Mouse (Mus musculus): Measurements from ENCODE around the gene Card11. TPM values are rescaled to one million over a fixed set of nuclear protein-coding genes. Genes with fewer than 3 reads are reported as not detected.

The Card11 gene
- polyA plus RNA-seq, 1 experiment, result 1.8 TPM

DNA sequence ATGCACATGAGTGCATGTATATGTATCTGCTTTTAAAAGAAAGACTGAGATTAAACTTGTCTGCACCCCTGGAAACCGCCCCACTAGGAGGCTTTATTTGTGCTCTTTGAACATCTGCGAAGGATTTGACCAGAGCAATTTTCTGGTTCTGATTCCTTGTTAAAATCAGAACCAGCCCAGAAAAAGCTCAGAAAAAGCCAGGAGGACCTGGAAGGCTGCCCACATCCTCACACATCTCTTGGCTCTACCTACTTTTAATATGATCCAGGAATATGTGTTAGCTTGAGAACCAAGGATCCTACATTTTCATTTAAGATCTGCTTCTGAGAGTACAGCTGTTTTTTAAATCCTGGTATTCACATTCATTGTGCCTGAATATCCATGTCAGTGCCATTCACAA, 29.0 kb upstream of the Card11 start:
- no peaks in the 10 kb centered on the region for H3K27me3 ChIP-seq (replicated peaks)
- no peak overlapping the region for H3K4me3 ChIP-seq (replicated peaks)
- peaks cover 9% of the 10 kb centered on the region; the same call in 1 of the 2 replicates for H3K9me3 ChIP-seq
- H3K4me1 ChIP-seq, result no peaks in the 10 kb centered on the region
- TF ChIP-seq GATA1 (IDR thresholded peaks at IDR 0.05; ENCODE audit: borderline replicate concordance, low read length) (no peak), FLI1 (IDR thresholded peaks at IDR 0.05; ENCODE audit: low read length) (no peak)
- no peaks in the 10 kb centered on the region for H3K36me3 ChIP-seq (replicated peaks; ENCODE audit: low read length)

GRCm38 (mm10) chr5:141025635-141026034, 25.3 kb upstream of the Card11 start:
- peaks cover 35% of the 10 kb centered on the region for H3K9me3 ChIP-seq
- no peak overlapping the region for H3K4me3 ChIP-seq (replicated peaks)
- H3K4me1 ChIP-seq, result no peaks in the 10 kb centered on the region
- H3K27me3 ChIP-seq (replicated peaks), result no peaks in the 10 kb centered on the region
- H3K36me3 ChIP-seq (replicated peaks; ENCODE audit: low read length), result no peaks in the 10 kb centered on the region
- TF ChIP-seq FLI1 (IDR thresholded peaks at IDR 0.05; ENCODE audit: low read length) (no peak), GATA1 (IDR thresholded peaks at IDR 0.05; ENCODE audit: borderline replicate concordance, low read length) (no peak)

DNA sequence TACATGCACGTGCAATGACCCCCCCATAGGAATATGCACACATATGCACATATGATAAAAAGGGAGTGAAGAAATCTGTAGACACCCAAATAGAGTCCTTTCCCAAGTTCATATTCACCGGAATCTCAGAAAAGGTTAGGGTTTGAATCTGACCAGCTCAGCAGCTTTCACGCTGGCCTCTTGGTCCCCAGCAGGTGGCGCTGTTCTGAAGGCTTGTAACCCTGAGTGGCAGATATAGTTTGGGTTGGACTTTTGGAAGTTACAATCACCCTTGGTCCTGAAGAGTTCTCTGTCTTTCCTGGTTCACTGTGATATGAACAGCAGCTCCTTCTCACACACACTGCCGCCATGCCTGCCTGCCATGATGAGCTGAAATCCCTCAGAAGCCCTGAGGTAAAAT, 24.1 kb upstream of the Card11 start:
- Histone ChIP-seq H3K4me1 (no peaks in the 10 kb centered on the region), H3K27me3 (replicated peaks) (no peaks in the 10 kb centered on the region), H3K36me3 (replicated peaks; ENCODE audit: low read length) (no peaks in the 10 kb centered on the region), H3K9me3 (peaks cover 36% of the 10 kb centered on the region), H3K4me3 (replicated peaks) (no peak overlapping the region)
- TF ChIP-seq GATA1 (IDR thresholded peaks at IDR 0.05; ENCODE audit: borderline replicate concordance, low read length) (no peak), FLI1 (IDR thresholded peaks at IDR 0.05; ENCODE audit: low read length) (no peak)

DNA sequence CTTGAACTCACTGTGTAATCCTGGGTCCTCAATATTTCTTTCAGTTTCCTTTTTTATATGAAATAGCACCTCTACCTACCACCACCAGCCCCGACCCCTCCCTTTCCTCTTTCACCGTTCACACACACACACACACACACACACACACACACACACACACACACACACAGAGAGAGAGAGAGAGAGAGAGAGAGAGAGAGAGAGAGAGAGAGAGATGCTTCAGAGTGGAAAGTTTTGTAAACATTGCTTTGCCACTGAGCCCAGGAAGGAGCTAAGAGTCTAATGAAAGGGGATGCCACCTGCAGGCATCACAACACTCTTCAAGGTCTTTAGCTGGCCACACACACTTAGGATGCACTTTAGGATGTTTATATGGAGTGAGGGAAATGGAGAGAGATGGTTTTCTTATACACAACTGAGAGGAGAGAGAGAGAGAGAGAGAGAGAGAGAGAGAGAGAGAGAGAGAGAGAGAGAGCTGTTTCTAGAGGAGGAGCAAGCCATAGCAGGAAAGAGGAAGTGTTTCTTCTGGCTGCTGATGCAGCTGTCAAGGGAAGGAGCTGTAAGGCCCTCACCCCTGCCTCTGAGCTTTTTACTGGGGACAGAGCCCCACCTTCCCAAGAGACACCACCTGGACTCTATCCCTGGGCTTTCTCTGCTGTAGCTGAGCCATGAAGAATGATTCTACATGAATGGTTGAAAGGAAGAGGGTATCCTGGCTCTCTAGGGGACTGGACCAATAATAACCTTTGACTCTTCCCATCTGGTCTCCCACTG, 17.7 kb upstream of the Card11 start:
- no peak overlapping the region for H3K4me3 ChIP-seq (replicated peaks)
- no peaks in the 10 kb centered on the region for H3K27me3 ChIP-seq (replicated peaks)
- H3K36me3 ChIP-seq (replicated peaks; ENCODE audit: low read length), result no peaks in the 10 kb centered on the region
- H3K9me3 ChIP-seq, result peaks cover 26% of the 10 kb centered on the region
- H3K4me1 ChIP-seq, result no peaks in the 10 kb centered on the region
- no peak for TF ChIP-seq FLI1 (IDR thresholded peaks at IDR 0.05; ENCODE audit: low read length)
- TF ChIP-seq GATA1 (IDR thresholded peaks at IDR 0.05; ENCODE audit: borderline replicate concordance, low read length), result no peak

DNA sequence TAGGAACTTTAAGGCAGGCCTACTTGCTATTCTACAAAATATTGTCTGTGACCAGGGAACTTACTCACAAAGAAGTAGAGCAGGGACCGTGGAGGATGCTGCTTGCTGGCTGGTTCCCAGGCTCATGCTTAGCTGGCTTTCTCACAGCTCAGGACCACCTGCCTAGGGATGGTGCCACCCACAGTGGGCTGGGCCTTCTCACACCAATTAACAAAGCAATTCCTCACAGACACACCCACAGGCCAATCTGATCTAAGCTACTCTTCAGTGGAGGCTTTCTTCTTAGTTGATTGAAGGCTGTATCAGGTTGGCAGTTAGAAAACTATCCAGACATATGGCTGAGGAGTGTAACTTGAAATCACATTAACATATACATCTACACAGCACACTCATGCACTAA, 15.7 kb upstream of the Card11 start:
- Histone ChIP-seq H3K4me3 (replicated peaks) (no peak overlapping the region), H3K36me3 (replicated peaks; ENCODE audit: low read length) (no peaks in the 10 kb centered on the region), H3K27me3 (replicated peaks) (no peaks in the 10 kb centered on the region), H3K4me1 (no peaks in the 10 kb centered on the region), H3K9me3 (peaks cover 7% of the 10 kb centered on the region)
- no peak for TF ChIP-seq FLI1 (IDR thresholded peaks at IDR 0.05; ENCODE audit: low read length)
- no peak for TF ChIP-seq GATA1 (IDR thresholded peaks at IDR 0.05; ENCODE audit: borderline replicate concordance, low read length)

DNA sequence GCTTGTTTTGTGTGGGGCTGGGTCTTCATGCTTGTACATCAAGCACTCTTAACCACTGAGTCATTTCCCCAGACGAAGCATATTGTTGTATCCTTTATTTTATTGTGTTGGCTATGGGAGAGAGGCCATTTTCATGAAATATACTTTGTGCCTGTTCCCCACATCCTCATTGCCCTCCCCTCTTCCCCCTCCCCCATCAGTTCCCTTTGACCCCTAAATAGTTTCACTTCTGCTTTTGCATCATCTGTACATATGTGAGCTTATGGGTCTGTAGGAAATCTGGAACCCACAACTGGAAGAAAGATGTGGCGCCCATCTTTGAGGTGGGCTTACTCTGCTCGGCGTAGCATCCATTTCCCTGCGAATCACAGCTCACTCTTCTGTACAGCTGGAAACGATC, 13.8 kb upstream of the Card11 start:
- no peaks in the 10 kb centered on the region for H3K4me1 ChIP-seq
- H3K4me3 ChIP-seq (replicated peaks), result no peak overlapping the region
- no peaks in the 10 kb centered on the region for H3K27me3 ChIP-seq (replicated peaks)
- no peaks in the 10 kb centered on the region for H3K36me3 ChIP-seq (replicated peaks; ENCODE audit: low read length)
- peaks cover 7% of the 10 kb centered on the region; the same call in 1 of the 2 replicates for H3K9me3 ChIP-seq
- TF ChIP-seq GATA1 (IDR thresholded peaks at IDR 0.05; ENCODE audit: borderline replicate concordance, low read length), result no peak
- no peak for TF ChIP-seq FLI1 (IDR thresholded peaks at IDR 0.05; ENCODE audit: low read length)

GRCm38 (mm10) chr5:141013465-141013864, 13.1 kb upstream of the Card11 start:
- no peak overlapping the region for H3K4me3 ChIP-seq (replicated peaks)
- no peaks in the 10 kb centered on the region for H3K27me3 ChIP-seq (replicated peaks)
- H3K9me3 ChIP-seq, result peaks cover 12% of the 10 kb centered on the region
- TF ChIP-seq GATA1 (IDR thresholded peaks at IDR 0.05; ENCODE audit: borderline replicate concordance, low read length), result no peak
- no peak for TF ChIP-seq FLI1 (IDR thresholded peaks at IDR 0.05; ENCODE audit: low read length)
- no peaks in the 10 kb centered on the region for H3K4me1 ChIP-seq
- no peaks in the 10 kb centered on the region for H3K36me3 ChIP-seq (replicated peaks; ENCODE audit: low read length)

GRCm38 (mm10) chr5:141005491-141005890, 5.1 kb upstream of the Card11 start:
- Histone ChIP-seq H3K4me1 (peaks cover 3% of the 10 kb centered on the region), H3K9me3 (peaks cover 24% of the 10 kb centered on the region)

GRCm38 (mm10) chr5:141004078-141004763, 3.8 kb upstream of the Card11 start:
- TF ChIP-seq GATA1 (IDR thresholded peaks at IDR 0.05; ENCODE audit: borderline replicate concordance, low read length) (no peak), FLI1 (IDR thresholded peaks at IDR 0.05; ENCODE audit: low read length) (no peak)
- peaks cover 17% of the 10 kb centered on the region for H3K9me3 ChIP-seq
- no peaks in the 10 kb centered on the region for H3K36me3 ChIP-seq (replicated peaks; ENCODE audit: low read length)

More at GRCm38 (mm10) chr5:141005491-141005890, 5.1 kb upstream of the Card11 start:
- Histone ChIP-seq H3K36me3 (replicated peaks; ENCODE audit: low read length) (no peaks in the 10 kb centered on the region), H3K27me3 (replicated peaks) (no peaks in the 10 kb centered on the region), H3K4me3 (replicated peaks) (no peak overlapping the region)
- TF ChIP-seq GATA1 (IDR thresholded peaks at IDR 0.05; ENCODE audit: borderline replicate concordance, low read length) (no peak), FLI1 (IDR thresholded peaks at IDR 0.05; ENCODE audit: low read length) (no peak)

GRCm38 (mm10) chr5:140999178-140999672, 1.2 kb downstream of the Card11 start:
- Histone ChIP-seq H3K4me1 (peaks cover 10% of the 10 kb centered on the region), H3K27me3 (replicated peaks) (peaks cover 2% of the 10 kb centered on the region), H3K9me3 (peaks cover 7% of the 10 kb centered on the region; the same call in 1 of the 2 replicates), H3K4me3 (replicated peaks) (no peak overlapping the region), H3K36me3 (replicated peaks; ENCODE audit: low read length) (no peaks in the 10 kb centered on the region)
- no peak for TF ChIP-seq GATA1 (IDR thresholded peaks at IDR 0.05; ENCODE audit: borderline replicate concordance, low read length)
- TF ChIP-seq FLI1 (IDR thresholded peaks at IDR 0.05; ENCODE audit: low read length), result no peak

More at GRCm38 (mm10) chr5:141004078-141004763, 3.8 kb upstream of the Card11 start:
- Histone ChIP-seq H3K27me3 (replicated peaks) (peaks cover 2% of the 10 kb centered on the region), H3K4me3 (replicated peaks) (no peak overlapping the region), H3K4me1 (peaks cover 10% of the 10 kb centered on the region)
